Mouse (Mus musculus) kidney, postnatal 25 days (tissue): ENCODE results near the gene Hoxd1.

ENCODE experiments used
- DNase-seq, 2 experiments: peaks; one replicate each; pipeline ENCODE4 v3.0.0; 2021; ENCODE audit warnings: mixed read lengths in 2 of 2

The Hoxd1 gene

DNA sequence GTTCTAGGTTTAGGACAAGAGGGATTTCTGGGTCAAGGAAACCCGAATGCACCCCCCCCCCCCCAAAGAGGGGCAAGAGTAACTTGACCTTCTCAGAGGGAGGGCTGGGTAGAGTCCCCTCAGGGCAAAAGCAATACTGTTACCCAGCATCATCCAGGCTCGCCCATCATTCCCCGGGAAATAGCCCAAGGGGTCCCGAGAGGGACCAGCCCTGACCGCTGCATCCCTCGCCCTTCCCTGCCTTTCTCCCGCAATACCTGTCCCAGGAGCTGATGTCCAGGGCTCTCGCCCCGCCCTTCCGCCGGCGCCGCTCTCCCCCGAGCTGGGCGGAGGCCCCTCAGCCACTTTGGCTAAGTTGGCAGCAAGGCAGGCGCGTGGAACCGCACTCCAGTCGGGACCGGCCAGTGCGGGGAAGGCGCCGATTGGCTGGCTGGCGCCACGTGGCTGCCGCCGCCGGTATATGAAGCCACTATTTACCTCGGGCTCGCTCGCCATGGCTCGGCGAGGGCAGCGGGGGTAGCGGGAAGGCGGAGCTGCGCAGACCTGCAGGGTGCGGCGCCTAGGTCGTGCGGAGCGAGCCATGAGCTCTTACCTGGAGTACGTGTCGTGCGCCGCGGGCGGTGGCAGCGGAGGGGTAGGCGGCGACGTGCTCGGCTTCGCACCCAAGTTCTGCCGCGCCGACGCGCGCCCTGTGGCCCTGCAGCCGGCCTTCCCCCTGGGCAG, at the start of gene Hoxd1:
Hoxd1 (plus strand) TSS at position 459 of the 723 bp plus-strand sequence.
- peak; percentile 61 to 83 for DNase-seq

DNA sequence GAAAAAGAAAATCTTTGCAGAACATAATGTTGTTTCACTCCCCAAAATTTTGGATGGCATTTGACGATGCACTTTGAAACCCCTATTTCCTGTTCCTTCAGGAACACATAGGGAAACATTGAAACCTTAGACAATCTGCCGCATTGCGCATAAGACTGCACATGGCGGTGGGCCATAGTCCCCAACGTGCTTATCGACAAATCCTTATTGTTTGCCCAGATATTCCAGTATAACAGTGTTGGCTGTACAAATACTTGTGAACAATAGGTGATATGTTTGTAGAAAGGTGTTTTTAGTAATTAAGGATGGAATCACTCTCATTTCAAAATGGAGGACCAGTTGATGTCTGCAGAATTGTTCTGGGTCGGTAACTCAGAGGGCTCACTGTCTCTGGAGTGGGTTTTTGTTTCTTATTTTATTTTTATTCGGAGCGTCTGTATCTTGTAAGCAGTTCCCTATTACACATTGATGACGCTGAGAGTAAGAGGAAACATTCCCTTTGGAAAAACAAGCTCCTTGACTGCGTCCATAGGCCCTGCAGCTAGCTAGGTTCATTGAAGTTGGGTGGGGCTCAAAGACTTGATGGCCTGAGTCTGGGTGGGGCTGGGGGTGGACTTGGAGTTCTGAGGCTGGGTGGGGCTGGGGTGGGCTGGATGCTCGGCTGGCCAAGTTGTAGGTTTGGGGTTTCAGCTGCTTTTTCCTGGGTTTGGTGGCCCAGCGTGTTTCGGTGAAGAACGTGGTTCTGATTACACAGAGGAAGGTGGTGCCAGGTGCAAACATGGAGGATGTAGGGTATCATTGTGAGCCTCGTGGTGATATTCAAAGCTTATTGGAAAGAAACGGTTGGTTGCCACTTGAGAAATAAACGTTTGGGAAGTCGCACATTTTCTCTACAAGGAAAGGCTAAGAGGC, 49.3 kb upstream of the Hoxd1 start:
- peak in 1 of 2 experiments; percentile 47 for DNase-seq

DNA sequence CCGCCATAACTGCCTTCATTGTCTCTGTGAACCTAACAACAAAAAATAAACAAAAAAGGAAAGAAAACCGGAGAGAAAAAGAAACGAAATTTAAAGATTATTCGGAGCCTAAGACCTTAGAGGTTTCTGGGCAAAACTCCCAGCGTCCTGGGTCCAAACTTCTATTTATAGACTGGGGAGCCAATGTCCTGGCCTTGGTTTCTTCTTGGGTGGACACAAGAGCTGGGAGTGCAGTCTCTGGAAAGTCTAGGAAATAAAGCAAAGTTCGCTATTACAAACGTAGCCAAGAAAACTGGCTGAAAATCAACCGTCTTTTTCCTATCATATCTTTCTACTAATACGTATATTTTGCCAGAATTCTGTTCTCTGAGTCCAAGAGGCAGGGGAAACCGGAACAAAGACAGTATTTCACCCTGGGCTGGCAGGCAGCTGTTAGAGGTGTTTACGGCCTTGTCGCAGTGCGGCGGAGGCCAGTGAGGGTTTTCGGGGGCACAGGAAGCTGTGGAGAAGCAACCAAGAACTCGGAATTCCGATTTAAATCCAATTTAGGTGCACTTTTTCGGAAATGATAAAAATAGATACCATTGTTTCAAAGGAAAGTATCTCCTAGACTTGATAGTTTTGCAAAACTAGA, 48.5 kb upstream of the Hoxd1 start:
- DNase-seq: peak in 1 of 2 experiments; percentile 59

DNA sequence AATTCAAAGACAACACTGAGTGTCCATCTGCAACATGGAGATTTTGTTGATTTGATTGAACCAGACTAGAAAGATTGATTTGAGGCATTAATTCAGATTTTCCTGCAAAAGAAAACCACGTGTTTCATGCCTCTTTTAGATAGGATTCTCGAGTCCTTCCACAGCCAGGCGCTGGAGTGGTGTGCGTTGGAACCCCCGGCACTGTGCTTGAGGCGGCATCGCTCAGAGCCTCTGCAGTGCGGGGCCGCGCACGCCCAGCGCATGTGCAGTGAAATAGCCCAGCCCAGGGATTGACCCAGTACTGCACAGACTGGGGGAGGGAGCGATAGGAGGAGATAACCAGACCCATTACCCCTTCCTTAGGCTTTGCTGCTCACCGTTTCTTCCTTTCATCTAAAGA, 47.9 kb upstream of the Hoxd1 start:
- peak; percentile 62 to 77 for DNase-seq

- DNase-seq: peak; percentile 94 to 96
Measured at GRCm38 (mm10) chr2:74715504-74716241, 47.1 kb upstream of the Hoxd1 start.

DNA sequence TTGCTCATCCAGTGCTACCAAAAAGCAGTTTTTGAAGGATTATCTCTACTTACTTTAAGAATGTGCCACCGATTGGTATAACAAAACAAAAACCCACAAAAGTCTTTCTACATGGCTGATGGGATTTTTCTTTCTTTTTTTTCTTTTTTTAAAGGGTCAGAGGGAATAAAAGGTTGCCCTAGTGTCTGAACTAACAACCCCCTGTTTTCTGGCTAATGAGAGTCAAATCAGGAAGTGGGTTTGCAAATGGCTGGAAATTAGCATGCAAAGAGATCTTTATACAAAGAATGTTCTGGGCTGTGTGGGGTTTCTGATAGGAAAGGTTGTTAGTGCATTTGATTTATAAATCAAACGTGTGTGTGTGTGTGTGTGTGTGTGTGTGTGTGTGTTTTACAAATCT, 42.4 kb upstream of the Hoxd1 start:
- DNase-seq: no peak

DNA sequence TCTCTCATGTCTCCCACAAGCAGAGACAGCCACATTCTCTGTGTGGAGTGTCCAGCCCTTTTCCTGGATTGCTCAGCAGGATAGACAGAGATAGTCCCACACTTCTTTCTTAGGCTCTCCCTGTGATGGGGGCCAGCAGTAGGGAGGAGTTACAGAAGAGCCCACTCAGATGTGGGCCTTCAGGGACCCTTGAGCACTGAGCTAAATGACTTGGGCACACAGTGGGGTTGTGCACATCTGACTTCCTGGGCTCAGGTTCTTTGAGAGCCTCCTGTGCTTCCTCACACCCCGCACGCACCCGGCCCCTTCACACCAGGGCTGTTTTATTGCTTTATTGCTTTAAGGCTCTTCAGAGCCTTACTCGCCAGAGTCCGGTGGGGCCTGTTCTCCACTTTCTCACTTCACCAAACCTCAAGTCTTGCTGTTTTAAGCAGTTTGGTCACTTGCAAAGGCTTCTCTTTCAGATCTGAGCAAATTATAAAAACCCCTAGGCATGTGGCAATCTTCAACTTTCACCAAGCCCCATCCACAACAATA, 41.8 kb upstream of the Hoxd1 start:
- DNase-seq: no peak

- DNase-seq: no peak
Measured at GRCm38 (mm10) chr2:74721882-74722281, 40.9 kb upstream of the Hoxd1 start.

DNA sequence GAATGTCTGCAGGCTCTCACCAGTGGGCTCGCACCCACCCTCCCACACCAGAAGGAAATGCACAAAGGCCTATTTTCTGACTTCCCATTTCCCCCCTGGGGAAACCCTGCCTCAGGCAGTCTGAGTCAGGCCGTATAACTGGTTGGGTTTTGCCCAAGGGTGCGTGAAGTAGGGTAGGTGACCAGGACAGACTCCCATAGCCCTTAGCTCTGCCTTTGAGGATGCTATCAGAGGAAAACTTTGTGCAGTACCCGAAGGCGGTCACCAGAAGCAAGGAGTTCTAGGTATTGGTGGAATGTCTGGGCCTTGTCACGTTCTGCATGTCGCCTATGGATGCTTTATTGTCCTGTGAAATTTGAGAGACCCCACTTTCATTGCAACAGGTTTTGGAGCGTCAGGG, 39.8 kb upstream of the Hoxd1 start:
- DNase-seq: no peak

DNA sequence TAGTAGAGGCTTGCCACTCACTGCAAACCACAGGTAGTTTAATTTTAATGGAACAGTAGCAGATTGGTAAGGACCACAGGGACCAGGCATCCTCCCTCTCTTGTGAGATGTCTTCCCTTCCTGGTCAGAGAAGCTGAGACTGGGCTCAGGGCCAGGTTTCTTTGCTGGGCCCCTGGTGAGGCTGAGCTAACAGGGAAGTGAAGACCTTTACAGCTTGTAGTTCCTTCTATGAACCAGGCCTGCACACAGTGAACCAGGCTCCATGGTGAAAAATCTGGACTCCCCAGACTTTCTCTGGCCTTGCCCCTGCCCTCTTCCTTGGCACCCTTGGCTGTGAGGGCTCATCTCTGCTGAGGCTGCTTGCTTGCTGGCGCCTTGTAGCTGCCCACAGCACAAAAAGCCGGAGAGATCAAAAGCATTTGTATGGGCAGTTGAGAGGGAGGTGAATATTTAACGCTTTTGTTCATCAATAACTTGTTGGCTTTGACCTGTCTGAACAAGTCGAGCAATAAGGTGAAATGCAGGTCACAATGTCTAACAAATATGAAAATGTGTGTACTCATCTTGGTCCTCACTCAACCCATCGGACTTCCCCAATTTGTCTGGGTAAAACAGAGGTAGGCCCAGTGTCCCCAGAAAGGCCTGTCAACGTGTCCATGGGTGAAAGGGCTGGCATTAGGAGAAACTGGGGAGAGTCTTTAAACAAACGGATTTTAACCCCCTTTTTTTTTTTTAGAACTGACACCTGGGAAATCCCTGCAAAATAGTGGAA, 38.4 kb upstream of the Hoxd1 start:
- DNase-seq: peak; percentile 60 to 71

- DNase-seq: peak in 1 of 2 experiments; percentile 34
Measured at GRCm38 (mm10) chr2:74725171-74725570, 37.6 kb upstream of the Hoxd1 start.

DNA sequence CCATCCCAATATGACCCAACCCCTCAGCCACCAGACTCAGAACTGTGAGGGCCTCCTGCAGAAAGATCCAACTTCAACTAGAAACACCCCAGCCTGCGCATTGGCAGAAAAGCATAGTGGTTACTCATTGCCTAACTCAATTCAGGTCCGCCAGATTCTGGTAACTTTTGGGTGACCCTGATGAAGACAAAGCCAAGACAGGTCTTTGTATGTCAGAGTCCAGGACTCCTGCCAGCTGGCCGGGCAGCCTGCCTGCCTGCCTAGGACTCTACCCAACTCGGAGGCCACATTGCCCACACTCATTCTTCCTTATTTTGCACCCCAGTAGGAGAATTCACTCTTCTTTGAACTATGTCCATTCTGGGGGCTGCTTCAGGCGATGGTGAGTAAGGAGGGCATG, 36.2 kb upstream of the Hoxd1 start, which contains the start of gene Gm28230:
Gm28230 (plus strand) TSS at position 178 of the 400 bp plus-strand sequence.
- DNase-seq: peak; percentile 77 to 79

- peak in 1 of 2 experiments; percentile 47 for DNase-seq
Measured at GRCm38 (mm10) chr2:74726973-74727639, 35.7 kb upstream of the Hoxd1 start.

DNA sequence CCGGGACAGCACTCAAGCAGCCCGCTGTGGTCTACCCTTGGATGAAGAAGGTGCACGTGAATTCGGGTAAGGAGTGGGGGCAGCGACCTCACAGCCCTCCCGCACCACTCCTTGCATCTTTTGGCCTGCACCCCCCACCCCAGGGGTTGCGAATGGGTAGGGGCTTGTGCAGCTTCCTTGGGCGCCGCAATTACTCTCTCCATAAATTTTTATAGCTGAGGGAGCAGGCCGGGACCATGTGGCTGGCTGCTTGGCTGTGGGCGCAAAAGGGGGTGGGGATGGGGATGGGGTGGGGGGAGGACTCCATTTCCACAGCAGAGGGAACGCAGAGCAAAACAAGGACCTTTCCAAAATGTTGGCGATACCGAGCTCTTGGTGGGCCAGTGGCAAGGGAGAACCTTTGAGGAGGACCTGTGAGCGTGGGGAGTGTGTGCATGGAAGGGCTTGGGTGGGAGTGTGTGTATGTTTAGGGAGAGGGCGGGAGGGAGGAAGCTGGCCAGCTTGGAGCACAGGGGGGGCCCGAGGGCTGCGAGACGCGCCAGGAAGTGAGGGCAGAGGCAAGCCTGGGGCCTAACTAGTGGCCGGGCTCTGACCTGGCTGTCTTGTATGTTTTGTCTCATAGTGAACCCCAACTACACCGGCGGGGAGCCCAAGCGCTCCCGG, 35.0 kb upstream of the Hoxd1 start:
- no peak for DNase-seq

DNA sequence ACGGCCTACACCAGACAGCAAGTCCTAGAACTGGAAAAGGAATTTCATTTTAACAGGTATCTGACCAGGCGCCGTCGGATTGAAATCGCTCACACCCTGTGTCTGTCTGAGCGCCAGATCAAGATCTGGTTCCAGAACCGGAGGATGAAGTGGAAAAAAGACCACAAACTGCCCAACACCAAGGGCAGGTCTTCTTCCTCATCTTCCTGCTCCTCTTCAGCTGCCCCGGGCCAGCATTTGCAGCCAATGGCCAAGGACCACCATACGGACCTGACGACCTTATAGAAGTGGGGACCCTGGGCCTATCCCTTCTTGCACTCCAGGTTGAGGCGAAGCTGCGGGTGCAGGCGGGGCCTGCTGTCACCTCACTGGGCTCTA, 34.5 kb upstream of the Hoxd1 start:
- no peak for DNase-seq

GRCm38 (mm10) chr2:74730331-74730730, 32.4 kb upstream of the Hoxd1 start:
- no peak for DNase-seq

DNA sequence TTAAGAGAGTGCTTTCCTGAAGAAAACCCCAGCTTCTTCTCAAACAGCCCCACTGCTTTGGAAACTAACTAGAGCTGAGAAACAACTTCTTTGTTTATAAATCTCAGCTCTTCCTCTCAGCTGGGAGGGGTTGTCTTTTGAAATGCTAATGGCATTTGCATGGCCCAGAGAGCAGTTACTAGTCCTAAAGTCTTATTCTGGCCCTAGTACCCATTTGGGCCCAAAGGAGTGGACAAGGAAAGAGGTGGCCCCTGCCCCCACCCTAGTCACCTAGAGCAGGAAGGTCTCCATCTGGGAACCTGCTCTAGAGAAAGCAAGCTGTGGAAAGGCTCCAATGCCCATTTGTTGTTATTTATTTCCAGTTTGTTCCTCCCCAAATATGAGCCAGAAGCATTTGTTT, 31.7 kb upstream of the Hoxd1 start:
- no peak for DNase-seq

- no peak for DNase-seq
Measured at GRCm38 (mm10) chr2:74731799-74732512, 30.8 kb upstream of the Hoxd1 start.

DNA sequence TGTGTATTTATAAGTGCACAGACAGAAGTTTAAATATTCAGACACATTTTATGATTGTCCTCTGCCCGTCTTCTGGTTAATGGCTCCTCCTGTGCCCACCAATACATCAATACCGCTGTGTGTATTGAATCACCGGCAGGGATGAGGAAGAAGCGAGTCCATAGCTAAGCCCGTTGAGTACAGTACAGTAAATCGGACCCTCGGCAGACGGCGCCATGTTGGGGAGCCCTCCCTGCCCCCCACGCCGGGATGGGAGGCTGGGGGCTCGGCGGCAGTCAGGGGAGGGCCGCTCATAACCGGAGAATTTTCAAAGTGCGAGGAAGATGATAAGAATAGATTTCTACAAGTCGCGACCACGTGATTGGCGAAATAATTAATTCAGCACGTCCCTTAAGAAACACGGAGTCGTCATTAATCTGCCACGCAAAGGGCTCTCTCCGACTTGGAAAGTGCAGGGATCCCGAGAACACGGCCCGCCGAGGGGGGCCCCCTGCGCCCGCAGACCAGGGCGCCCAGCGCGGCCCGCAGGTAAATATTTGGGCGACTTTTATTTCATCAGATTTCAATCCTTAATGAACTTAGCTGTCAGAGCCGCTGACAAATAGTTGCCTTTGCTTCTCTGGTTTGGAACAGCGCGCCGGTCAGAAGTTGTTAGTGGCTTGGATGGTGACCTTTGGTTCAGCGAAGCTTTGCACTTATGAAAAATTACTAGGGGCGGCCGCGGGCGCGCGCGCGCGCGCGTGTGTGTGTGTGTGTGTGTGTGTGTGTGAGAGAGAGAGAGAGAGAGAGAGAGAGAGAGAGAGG, 30.1 kb upstream of the Hoxd1 start:
- no peak for DNase-seq
